Mouse (Mus musculus) lung, postnatal 36 days (tissue): ENCODE measurements around the gene Cbx4.

Experiments
- DNase-seq: peaks from one replicate; pipeline ENCODE4 v3.0.0; 2022; ENCODE audit warnings: mixed read lengths

The Cbx4 gene

GRCm38 (mm10) chr11:119054351-119055345 lies 31.4 kb downstream of the Cbx4 start:
- peak; percentile 69 for DNase-seq

DNA sequence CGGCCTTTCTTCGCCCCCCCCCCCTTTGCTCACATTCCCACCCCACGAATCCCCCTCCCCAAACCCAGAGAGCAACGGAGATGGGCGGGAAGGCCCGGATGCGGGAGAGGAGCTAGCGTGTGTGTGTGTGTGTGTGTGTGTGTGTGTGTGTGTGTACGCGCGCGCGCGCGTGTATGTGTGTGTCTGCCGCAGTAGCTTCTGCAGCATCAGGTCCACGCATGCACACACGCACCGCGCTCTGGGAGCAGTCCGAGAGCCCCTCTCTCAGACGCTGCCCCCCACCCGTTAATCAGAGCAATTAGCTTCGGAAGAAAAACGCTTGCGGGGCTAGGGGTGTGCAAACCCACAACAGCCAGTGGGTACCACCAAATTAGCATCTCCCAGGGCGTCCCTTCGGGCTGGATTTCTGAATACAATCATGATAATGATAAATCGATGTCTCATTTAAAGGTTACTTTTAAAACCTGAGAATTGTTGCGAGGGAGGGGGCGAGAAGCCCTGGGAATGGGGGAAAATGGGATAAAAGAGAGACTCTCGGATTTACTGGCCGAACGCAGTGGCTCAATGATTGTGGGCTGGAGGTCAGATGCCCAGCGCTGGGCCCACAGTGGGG lies 32.2 kb downstream of the Cbx4 start:
- DNase-seq, result no peak

- peak; percentile 87 for DNase-seq
These were observed 32.8 kb downstream of the Cbx4 start for GRCm38 (mm10) chr11:119053257-119053670.

GRCm38 (mm10) chr11:119052661-119053256 lies 33.3 kb downstream of the Cbx4 start:
- DNase-seq, result peak; percentile 56

- DNase-seq, result peak; percentile 62
These were observed 33.9 kb downstream of the Cbx4 start for GRCm38 (mm10) chr11:119051927-119052660.

DNA sequence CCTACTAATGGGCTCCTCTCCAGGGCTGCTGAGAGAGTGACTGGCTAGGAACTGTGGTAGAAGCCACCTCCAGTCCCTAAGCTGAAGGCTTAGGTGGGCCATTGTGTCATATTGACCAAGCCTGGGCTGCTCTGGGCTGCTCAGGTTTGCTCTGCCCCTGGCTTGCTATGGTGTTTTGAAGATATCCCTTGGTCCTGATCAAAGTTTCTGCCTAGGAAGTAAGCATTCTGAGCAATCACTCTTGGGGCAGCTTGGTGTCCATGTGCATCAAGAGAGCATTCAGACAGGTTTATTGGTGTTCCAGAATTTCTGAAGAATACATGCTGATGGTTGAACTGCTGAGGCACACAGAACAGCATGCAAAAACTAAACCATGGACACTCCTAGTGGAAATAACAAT lies 34.6 kb downstream of the Cbx4 start:
- DNase-seq, result no peak

- DNase-seq, result no peak
These were observed 35.7 kb downstream of the Cbx4 start for GRCm38 (mm10) chr11:119050361-119050760.

DNA sequence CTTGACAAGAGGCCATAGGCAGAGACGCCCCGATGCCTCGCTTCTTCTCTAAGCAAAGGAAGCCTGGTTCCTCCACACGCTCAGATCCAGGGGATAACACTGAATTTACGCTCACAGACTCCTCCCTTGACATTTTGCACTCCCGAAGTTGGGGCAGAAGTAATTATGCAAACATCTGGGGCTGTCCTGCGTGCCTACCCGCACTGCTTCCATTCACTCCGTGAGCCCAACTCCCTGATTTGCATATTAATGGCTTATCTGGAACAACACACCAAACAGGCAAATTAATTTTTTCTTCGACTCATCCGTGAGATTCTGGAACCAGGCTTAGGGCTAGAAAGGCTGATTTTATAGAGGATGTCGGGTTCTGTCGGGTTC lies 37.9 kb downstream of the Cbx4 start:
- no peak for DNase-seq

DNA sequence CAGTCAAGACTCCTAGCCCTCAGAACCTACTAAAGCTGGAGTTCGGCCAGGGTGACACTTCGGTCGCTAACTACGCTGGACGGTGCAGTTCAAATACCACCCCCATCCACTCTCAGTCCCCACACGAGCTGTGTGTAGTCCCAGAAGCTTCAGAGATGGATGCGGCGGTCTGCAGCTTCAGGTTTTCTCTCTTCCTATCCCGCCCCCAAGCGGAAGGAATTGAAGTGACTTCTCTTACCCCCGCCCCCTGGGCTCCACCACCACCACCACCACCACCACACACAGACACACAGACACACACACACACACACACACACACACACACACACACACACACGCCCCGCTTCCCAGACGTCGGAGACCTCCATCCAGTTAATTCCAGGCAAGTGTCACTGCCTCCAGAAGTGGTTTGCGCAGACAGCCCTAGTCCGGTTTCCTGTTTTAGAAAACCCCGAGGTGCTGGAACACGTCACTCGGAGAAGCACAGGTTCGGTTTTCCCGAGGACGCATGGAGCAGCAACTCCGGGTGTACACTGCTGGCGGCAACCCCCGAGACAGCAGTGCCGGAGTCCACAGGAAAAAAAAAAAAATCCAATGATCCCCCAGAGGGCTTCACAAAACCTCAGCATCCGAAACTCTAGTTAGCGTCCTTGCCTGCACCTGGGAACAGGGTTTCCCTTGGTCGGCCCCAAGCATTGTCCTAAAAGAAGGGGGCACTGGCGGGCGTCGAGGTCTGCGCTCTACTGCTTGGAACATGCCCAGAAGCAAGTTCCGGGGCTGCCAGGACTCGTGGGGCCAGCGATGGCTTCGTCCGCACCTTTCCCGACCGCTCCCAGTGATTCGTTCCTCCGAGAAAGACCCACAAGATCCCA lies 38.5 kb downstream of the Cbx4 start:
- no peak for DNase-seq

DNA sequence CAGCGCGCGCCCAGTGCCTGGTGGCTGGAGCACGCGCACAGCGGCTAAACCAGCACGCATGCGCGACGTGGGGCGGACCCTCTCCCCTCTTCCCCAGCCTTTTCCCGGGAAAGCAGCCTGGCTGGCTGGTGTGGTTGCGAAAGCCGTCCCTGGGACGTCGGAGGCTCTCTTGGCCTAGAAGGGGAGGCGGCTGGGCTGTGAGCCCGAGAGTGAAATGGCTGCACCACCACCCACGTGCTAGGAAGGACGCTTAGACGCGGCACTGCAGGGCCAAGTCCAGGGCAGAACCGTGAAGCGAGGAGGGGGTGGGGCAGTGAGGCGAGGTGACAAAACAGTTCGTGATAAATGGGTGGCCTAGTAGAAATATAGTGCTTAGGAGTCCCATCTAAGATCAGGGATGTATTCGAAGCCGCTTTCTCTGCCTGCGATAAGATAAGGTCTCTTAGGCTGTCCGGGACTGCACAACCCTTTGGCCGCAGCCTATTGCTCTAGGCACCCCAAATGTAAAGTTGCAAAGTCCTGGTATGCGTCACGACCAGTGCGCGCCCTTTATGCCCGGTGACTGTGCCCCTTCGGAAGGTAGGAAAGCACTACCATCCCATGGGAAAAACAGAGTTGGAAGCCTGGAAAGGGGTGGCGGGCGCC lies 39.3 kb downstream of the Cbx4 start:
- peak; percentile 74 for DNase-seq

DNA sequence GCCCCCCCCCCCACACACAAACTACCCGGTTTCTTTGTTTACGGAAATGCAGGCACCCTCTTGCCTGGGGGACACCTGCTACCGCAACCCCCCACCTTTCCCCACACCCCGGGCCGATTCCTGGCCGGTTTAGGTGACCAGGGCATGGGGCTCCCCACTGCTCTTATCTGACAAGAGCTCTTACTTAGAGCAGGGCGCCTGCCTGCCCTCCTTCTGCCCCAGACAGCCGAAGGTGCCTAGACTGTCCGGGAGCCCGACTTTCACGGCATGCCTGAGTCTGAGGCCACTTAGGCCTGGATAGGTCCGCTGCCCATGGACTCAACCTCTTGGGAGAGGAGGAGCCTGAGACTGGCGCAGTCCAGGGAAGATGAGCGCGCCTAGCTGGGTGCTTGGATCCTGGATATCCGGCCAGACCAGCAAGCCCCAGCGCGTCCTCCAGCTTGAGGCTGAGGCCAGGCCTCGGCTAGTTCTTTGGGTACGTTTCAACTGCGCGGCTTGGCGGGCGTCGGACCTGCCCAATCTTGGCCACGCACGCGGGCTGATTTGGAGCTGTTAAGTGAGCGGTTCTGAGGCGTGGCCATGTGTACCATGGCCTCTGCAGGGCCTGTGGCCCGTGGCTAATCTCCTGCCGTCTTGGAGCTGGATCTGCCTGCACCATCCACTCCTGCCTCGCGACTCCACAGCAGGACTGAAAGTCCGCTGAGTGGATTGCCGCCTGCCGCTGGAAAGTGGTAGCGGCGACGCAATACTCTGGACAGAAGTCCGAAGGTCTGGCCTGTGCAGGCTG lies 41.3 kb downstream of the Cbx4 start:
- no peak for DNase-seq

- no peak for DNase-seq
These were observed 42.1 kb downstream of the Cbx4 start for GRCm38 (mm10) chr11:119043761-119044550.

DNA sequence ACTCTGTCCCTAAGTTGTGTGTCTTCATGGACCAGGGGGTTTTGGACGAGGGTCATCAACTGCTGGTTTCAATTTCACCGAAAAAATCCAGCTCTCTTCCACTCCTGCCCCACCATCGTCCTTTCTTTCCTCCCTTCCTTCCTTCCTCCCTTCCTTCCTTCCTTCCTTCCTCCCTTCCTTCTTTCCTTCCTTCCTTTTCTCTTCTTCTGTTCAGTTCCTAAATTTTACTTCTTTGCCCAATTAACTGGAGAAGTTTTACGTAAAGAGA lies 42.8 kb downstream of the Cbx4 start:
- DNase-seq, result no peak

DNA sequence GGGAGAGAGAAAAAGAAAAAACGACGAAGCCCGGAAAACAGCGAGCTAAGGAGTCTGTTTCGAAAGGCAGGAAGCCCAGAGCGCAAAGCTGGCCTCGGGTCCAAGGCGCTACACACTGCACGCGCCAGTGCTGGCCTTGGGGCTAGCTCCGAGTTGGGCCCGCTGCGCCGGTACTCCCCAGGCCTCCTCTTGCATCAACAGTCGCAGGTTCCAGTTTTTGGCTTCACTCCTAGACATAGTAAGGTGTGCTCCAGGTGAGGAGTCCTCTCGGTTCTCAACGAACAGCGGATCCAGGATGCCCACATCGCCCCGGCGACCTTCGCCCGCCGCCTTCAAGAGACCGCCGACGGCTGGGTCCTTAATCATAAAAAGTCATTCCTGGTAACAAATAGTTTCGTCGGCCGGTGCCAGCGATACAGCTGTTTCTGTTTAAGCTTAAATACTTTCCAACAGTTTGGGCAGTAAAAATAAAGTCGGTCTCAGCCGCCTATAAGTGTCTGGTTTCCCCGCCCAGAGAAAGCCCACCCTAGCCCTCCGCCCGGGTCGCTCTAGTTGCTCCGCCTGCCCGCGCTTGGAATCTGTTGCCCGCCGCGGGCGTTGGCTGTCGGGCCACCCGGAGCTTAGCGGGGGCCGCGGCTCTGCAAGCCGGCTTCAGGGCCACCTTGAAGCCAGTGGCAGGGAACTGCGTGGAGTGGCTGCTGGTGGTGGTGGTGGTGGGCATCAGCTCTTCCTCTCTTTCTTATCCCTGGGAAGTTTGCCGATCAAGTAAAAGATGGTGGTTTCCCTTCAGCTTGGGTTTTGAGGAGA lies 43.4 kb downstream of the Cbx4 start:
- no peak for DNase-seq

DNA sequence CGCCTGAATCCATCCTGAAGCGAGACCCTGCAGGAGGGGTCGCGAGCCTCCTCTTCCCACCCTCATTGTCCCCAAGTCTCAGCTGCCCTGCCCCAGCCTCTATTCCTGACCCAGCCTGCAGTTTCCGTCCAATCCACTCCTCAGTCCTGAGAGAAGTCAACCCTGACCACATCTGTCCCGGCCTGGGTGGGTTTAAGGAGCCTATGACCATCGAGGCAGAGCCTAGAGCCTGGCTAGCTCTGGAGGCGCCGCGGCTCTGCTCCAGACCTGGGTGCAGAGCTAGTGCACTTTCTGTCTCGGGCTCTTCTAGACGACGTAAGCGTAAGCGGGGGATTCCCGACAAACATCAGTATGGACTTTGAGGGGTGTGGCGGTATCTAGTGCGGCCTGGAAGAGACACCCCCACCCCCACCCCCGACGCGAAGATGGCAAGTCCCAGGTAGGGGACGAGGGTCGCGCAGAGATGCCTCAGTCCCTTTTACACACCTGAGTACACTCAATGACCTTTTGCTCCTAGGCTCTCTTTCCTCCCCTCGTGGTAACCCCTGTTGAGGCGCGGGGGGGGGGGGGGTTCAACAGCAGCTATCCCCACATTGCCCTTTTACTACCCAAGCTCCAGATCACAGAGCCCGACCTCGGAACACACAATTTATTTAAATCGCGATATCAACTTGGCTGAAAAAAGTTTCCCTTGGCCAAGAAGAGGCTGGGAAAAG lies 44.1 kb downstream of the Cbx4 start:
- DNase-seq, result no peak

- DNase-seq, result no peak
These were observed 44.7 kb downstream of the Cbx4 start for GRCm38 (mm10) chr11:119041325-119041716.

GRCm38 (mm10) chr11:119040600-119041324 lies 45.3 kb downstream of the Cbx4 start, which contains the start of gene Cbx8:
TSS of gene Cbx8 (minus strand) at chr11:119040969.
- DNase-seq, result peak; percentile 100
